Mouse (Mus musculus): ENCODE measurements around the gene Rnaseh2b.

DNA sequence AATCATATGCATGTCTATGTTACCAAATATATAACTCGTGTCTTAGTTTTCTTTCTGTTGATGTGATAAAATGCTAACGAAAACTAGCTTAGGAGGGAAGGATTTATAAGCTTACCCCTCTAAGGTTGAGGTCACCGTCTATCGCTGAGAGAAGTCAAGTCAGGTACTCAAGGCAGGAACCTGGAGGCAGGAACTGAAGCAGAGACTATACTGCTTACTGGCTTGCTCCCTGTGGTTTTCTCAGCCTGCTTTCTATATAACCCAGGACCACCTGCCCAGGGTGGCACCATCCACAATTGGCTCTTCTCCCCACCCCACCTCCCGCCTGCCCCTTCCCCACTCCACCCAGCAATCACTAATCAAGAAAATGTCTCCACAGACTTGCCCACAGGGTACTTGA lies 32.6 kb downstream of the Rnaseh2b start:
- TF ChIP-seq CTCF (IDR thresholded peaks at IDR 0.05; ENCODE audit: low read depth) (no peak), EP300 (optimal IDR thresholded peaks at IDR 0.05) (no peak)
